Mouse (Mus musculus): ENCODE measurements around the gene Gimap1. TPM values are rescaled to one million over a fixed set of nuclear protein-coding genes. Genes with fewer than 3 reads are reported as not detected.

Gene Gimap1
- polyA plus RNA-seq (2012; fragmentation: generic; extraction: Trizol), result not detected

DNA sequence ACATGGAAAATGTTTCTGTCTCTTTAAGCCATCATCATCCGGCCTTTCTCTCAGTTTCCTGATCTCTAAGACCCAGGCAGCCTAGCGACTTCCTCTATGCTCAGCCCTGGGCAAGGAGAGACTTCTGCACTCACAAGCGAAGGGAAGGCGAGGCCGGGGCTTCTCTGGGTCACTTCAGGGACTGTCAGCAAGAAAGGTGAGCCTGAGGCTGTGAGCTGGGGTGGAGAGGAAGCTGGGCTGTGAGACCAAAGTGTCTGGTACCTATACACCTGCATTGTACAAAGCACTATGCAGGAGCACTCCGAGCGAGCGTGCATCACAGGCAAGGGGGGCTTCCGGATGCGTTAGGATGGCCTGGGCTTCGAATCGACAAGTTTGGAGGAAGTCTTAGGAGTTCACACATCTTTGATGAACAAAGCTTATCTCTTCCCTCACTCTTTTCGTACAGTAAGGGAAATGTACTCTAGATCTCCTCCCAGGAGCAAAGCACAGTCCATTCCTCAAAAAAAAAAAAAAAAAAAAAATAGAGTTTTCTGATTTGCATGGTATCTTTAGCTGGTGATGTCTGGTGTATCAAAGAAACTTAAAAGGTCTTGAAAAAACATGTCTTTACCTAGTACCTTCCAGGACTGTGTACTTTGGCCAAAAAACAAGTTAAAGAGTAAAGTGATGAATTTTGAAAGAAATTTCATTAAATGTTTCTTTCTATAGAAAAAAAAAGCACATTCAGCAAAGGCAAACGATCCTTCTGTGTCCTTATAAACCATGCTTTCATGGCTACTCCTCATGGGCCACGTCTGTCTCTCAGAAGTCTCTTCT lies at the start of gene Gimap1:
TSS of gene Gimap1 (plus strand) at position 94 of the 819 bp plus-strand sequence.
- H3K4me3 ChIP-seq, result no peak within 1 kb of the TSS
- no peak for TF ChIP-seq MYOG (IDR thresholded peaks at IDR 0.05; ENCODE audit: control insufficient read depth in 1 of 3, insufficient read depth in 1 of 3, insufficient read length in 2 of 3, low read depth in 2 of 3)
- no peak for TF ChIP-seq TCF12 (IDR thresholded peaks at IDR 0.05; ENCODE audit: insufficient read depth, poor library complexity, severe bottlenecking)
- TF ChIP-seq E2F4 (IDR thresholded peaks at IDR 0.05; ENCODE audit: insufficient read depth), result no peak
- TF ChIP-seq POLR2AphosphoS2 (IDR thresholded peaks at IDR 0.05; ENCODE audit: insufficient read length, low read depth), result no peak
- no peak for TF ChIP-seq POLR2A (IDR thresholded peaks at IDR 0.05; ENCODE audit: insufficient read length, low read depth)
- TF ChIP-seq REST (IDR thresholded peaks at IDR 0.05; ENCODE audit: insufficient read depth, insufficient read length), result no peak
- TF ChIP-seq MYOD1 (IDR thresholded peaks at IDR 0.05; ENCODE audit: control insufficient read depth in 1 of 3, insufficient read length in 2 of 3, low read depth in 2 of 3), result no peak
- TF ChIP-seq TCF3 (IDR thresholded peaks at IDR 0.05; ENCODE audit: insufficient read length, low read depth), result no peak
- no peak for TF ChIP-seq CEBPB (IDR thresholded peaks at IDR 0.05; ENCODE audit: insufficient read depth, poor library complexity, severe bottlenecking)
- no peak for TF ChIP-seq MAX (IDR thresholded peaks at IDR 0.05; ENCODE audit: low read depth)
- no peak for TF ChIP-seq USF1 (IDR thresholded peaks at IDR 0.05; ENCODE audit: low read depth)
- no peak for TF ChIP-seq SRF (IDR thresholded peaks at IDR 0.05; ENCODE audit: control insufficient read depth, insufficient read length, low read depth)

DNA sequence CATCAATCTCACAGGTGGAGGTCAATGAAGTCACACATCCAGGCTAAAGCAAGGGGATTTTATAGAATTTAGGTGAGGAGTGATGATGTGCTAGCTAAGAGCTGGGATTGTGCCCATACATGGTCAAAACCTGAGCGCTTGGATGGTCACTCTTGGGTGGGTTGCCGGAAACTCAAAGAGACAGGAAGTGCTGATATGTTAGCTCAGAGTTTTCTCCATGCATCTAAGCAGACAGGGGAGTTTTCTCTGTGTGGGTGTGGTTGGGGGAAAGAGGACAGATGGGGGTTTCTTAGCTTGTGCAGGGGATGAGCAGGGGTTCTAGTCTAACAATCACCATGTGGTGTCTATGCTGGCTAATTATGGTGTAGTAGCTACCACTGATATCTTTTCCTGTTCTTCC lies 49.5 kb upstream of the Gimap1 start:
- Histone ChIP-seq H3K4me3 (no peak overlapping the region), H3K27me3 (ENCODE audit: control insufficient read depth, insufficient read depth, insufficient read length) (no peaks in the 10 kb centered on the region), H3K4me2 (ENCODE audit: low read depth) (no peak overlapping the region), H3K36me3 (ENCODE audit: control insufficient read depth, insufficient read depth) (no peaks in the 10 kb centered on the region), H3ac (ENCODE audit: control insufficient read depth, insufficient read length) (no peak overlapping the region), H3K79me2 (ENCODE audit: control insufficient read depth, insufficient read depth) (no peaks in the 10 kb centered on the region)
- TF ChIP-seq TCF12 (IDR thresholded peaks at IDR 0.05; ENCODE audit: insufficient read depth, poor library complexity, severe bottlenecking), result no peak

More for the DNA sequence above, at the start of gene Gimap1:
- Histone ChIP-seq H3ac (ENCODE audit: control insufficient read depth, insufficient read length) (no peak within 1 kb of the TSS), H3K4me2 (ENCODE audit: low read depth) (no peak within 1 kb of the TSS), H3K36me3 (ENCODE audit: control insufficient read depth, insufficient read depth) (no peaks in the 10 kb centered on the region), H3K79me2 (ENCODE audit: control insufficient read depth, insufficient read depth) (no peaks in the 10 kb centered on the region), H3K27me3 (ENCODE audit: control insufficient read depth, insufficient read depth, insufficient read length) (no peaks in the 10 kb centered on the region)

DNA sequence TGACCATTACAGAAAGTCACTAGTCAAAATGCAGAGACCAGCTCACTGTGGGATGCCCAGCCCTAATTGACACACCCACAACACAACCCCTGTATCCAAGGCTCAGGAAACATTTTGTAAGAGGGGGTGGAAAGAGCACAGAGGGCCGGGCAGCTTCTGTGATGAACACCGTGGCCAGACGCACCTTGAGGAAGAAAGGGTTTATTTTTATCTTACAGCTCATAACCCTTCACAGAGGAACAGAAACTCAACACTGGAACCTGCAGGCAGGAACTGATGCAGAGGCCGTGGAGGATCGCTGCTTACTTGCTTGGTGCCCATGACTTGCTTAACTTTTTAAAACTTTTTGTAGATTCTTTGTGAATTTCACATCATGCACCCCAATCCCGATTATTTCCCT lies 45.9 kb upstream of the Gimap1 start:
- TF ChIP-seq CEBPB (IDR thresholded peaks at IDR 0.05; ENCODE audit: insufficient read depth, poor library complexity, severe bottlenecking) (no peak), REST (IDR thresholded peaks at IDR 0.05; ENCODE audit: insufficient read depth, insufficient read length) (no peak), USF1 (IDR thresholded peaks at IDR 0.05; ENCODE audit: low read depth) (no peak), SRF (IDR thresholded peaks at IDR 0.05; ENCODE audit: control insufficient read depth, insufficient read length, low read depth) (no peak), POLR2AphosphoS2 (IDR thresholded peaks at IDR 0.05; ENCODE audit: insufficient read length, low read depth) (no peak), E2F4 (IDR thresholded peaks at IDR 0.05; ENCODE audit: insufficient read depth) (no peak), TCF12 (IDR thresholded peaks at IDR 0.05; ENCODE audit: insufficient read depth, poor library complexity, severe bottlenecking) (no peak), MYOD1 (IDR thresholded peaks at IDR 0.05; ENCODE audit: control insufficient read depth in 1 of 3, insufficient read length in 2 of 3, low read depth in 2 of 3) (no peak), MAX (IDR thresholded peaks at IDR 0.05; ENCODE audit: low read depth) (no peak), POLR2A (IDR thresholded peaks at IDR 0.05; ENCODE audit: insufficient read length, low read depth) (no peak), MYOG (IDR thresholded peaks at IDR 0.05; ENCODE audit: control insufficient read depth in 1 of 3, insufficient read depth in 1 of 3, insufficient read length in 2 of 3, low read depth in 2 of 3) (no peak), TCF3 (IDR thresholded peaks at IDR 0.05; ENCODE audit: insufficient read length, low read depth) (no peak)
- Histone ChIP-seq H3K27me3 (ENCODE audit: control insufficient read depth, insufficient read depth, insufficient read length) (no peaks in the 10 kb centered on the region), H3ac (ENCODE audit: control insufficient read depth, insufficient read length) (no peak overlapping the region), H3K79me2 (ENCODE audit: control insufficient read depth, insufficient read depth) (no peaks in the 10 kb centered on the region), H3K36me3 (ENCODE audit: control insufficient read depth, insufficient read depth) (no peaks in the 10 kb centered on the region), H3K4me2 (ENCODE audit: low read depth) (no peak overlapping the region), H3K4me3 (no peak overlapping the region)

DNA sequence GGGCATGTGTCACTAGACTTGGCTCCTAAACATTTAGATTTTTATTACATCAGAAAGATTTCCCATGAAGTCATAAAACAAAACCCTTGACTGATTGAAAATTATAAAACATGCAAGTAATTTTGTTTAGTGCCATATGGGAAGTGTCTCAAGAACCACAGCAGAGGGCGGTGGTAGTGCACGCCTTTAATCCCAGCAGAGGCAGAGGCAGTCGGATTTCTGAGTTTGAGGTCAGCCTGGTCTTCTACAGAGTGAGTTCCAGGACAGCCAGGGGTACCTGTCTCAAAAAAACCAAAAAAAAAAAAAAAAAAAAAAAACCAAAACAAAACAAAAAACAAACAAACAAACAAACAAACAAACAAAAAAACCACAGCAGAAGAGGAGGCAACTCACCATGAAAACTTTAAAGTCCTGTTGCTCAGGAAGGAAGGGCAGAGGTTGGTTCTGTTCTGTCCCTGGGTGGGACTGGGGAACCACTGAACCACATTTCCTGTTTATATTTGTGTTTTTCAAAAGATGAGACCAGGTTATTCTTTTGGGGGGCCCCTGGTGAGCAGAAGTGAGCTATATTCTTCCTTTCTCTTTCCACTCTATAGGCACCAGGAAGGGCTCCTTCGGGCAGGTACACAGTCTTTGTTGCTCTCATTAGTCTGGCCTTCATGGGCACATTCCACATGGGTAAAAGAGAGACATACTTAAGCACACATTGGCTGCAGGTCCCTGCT lies 41.9 kb upstream of the Gimap1 start:
- TF ChIP-seq POLR2AphosphoS2 (IDR thresholded peaks at IDR 0.05; ENCODE audit: insufficient read length, low read depth) (no peak), MYOD1 (IDR thresholded peaks at IDR 0.05; ENCODE audit: control insufficient read depth in 1 of 3, insufficient read length in 2 of 3, low read depth in 2 of 3) (no peak), REST (IDR thresholded peaks at IDR 0.05; ENCODE audit: insufficient read depth, insufficient read length) (no peak), MYOG (IDR thresholded peaks at IDR 0.05; ENCODE audit: control insufficient read depth in 1 of 3, insufficient read depth in 1 of 3, insufficient read length in 2 of 3, low read depth in 2 of 3) (no peak), MAX (IDR thresholded peaks at IDR 0.05; ENCODE audit: low read depth) (no peak), TCF12 (IDR thresholded peaks at IDR 0.05; ENCODE audit: insufficient read depth, poor library complexity, severe bottlenecking) (no peak), E2F4 (IDR thresholded peaks at IDR 0.05; ENCODE audit: insufficient read depth) (no peak), USF1 (IDR thresholded peaks at IDR 0.05; ENCODE audit: low read depth) (no peak), SRF (IDR thresholded peaks at IDR 0.05; ENCODE audit: control insufficient read depth, insufficient read length, low read depth) (no peak), CEBPB (IDR thresholded peaks at IDR 0.05; ENCODE audit: insufficient read depth, poor library complexity, severe bottlenecking) (no peak)
- Histone ChIP-seq H3K4me2 (ENCODE audit: low read depth) (no peak overlapping the region), H3ac (ENCODE audit: control insufficient read depth, insufficient read length) (no peak overlapping the region), H3K4me3 (no peak overlapping the region), H3K79me2 (ENCODE audit: control insufficient read depth, insufficient read depth) (no peaks in the 10 kb centered on the region), H3K27me3 (ENCODE audit: control insufficient read depth, insufficient read depth, insufficient read length) (no peaks in the 10 kb centered on the region), H3K36me3 (ENCODE audit: control insufficient read depth, insufficient read depth) (no peaks in the 10 kb centered on the region)
